Mouse (Mus musculus): ENCODE measurements around the gene Arhgap4.

DNA sequence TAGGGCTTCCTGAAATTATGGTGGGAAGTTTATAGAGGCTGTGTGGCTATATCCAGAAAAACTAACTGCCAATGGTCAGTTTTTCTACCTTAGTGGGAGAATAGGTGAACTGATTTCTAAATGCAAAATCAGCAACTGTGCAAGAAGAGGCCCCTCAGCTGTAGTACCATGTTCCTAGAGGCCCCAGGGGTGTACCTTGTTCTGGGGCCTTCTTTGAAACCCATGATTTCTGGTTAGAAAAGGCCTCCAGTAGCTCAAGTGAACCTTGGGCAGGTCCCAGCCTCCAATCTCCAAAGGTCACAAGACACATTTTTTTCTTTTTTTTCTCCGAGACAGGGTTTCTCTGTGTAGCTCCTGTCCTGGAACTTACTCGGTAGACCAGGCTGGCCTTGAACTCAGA, 20.6 kb upstream of the Arhgap4 start:
- no peak for TF ChIP-seq CTCF (IDR thresholded peaks at IDR 0.05; ENCODE audit: low read depth)
- TF ChIP-seq EP300 (IDR thresholded peaks at IDR 0.05; ENCODE audit: low read depth) = no peak
